Mouse (Mus musculus): ENCODE measurements around the gene Gm3286. TPM values are rescaled to one million over a fixed set of nuclear protein-coding genes. Genes with fewer than 3 reads are reported as not detected.

Gene Gm3286
- not detected in 2 replicates for polyA plus RNA-seq (2012; rRNA removed)

DNA sequence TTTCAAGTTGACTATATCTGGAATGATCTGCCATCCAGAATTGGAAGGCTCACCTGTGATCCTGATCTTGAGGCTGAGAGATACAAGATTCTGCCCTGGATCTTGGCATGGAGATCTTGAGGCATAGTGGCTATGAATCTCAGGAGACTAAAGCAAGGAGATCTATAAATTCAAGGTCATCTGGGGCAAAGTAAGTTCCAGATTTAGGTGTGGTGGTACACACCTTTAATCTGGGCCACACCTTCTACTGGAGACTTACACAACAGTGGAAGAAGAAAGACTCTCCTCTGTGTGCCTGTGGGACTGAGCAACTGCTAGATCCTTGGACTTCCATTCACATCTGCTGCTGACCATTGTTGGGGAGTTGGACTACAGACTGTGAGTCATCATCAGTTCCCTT lies at the start of gene Gm3286:
Gm3286 (plus strand) TSS at position 301 of the 400 bp plus-strand sequence.

Other genes with a start within 250 kb of the Gm3286 start
- not detected in 2 replicates for gene Gm10424, start 238.0 kb upstream of the Gm3286 start, polyA plus RNA-seq (2012; rRNA removed)
- gene Gm3259, start 204.8 kb upstream of the Gm3286 start, polyA plus RNA-seq (2012; rRNA removed): not detected in 2 replicates
- not detected in 2 replicates for gene D5Ertd577e, start 54.0 kb upstream of the Gm3286 start, polyA plus RNA-seq (2012; rRNA removed)
- not detected in 2 replicates for gene Gm7971, start 84.1 kb downstream of the Gm3286 start, polyA plus RNA-seq (2012; rRNA removed)
- not detected in 2 replicates for gene Gm7978, start 225.4 kb downstream of the Gm3286 start, polyA plus RNA-seq (2012; rRNA removed)
- gene Gm7982, start 231.3 kb downstream of the Gm3286 start, polyA plus RNA-seq (2012; rRNA removed): not detected in 2 replicates